Mouse (Mus musculus) liver, embryonic 14.5 days (tissue): ENCODE measurements around the gene Gprc5a.

Experiments
- CTCF ChIP-seq: IDR thresholded peaks from 2 replicates; pipeline ENCODE4 v1.5.1; 2016; ENCODE audit warnings: antibody characterized with exemption, low read depth, control low read depth
- EP300 ChIP-seq: IDR thresholded peaks from 2 replicates; pipeline ENCODE4 v1.6.1; 2016; ENCODE audit warnings: antibody characterized with exemption, low read depth

DNA sequence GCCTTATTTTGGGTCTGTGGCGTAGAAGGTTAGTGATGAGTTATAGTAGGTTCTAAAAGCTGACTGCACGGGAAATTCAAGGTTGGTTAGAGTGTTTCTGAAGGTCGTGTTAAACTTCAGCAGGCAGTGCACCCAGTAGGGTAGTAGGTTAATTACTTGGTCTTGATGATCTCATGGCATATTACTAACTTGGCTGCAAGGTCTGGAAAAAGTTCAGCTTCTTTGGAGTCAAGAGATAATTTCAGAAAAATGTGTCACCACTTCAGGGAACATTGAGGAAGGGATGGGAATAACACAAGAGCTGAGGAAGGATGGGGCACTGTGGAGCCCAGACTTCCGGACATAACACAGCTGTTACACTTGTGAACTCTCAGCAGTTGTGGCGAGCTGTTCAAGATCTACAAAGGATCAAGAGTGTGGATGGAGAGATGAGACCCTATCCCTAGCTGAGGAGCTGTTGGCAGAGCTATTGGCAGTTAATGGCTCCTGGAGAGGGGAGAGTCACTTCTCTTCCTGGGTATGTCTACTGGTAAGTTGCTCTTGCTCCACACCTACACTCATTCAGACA, 37.4 kb downstream of the Gprc5a start:
- TF ChIP-seq CTCF = no peak
- TF ChIP-seq EP300 = no peak
